Mouse (Mus musculus): Measurements from ENCODE around the gene Cep112. TPM values are rescaled to one million over a fixed set of nuclear protein-coding genes. Genes with fewer than 3 reads are reported as not detected.

Gene Cep112
- polyA plus RNA-seq, 1 experiment from 2014 or later: 12.4 TPM

- Histone ChIP-seq H3K4me3 (ENCODE audit: low read depth, low read length) (peak overlapping the region; percentile 21; the same call in 1 of the 2 replicates), H3K9ac (ENCODE audit: low read depth, low read length) (peak overlapping the region; percentile 24; the same call in 1 of the 2 replicates), H3K4me1 (replicated peaks; ENCODE audit: control insufficient read depth, insufficient read depth, low read length) (0 out of 2 replicates have a peak, but pooled peaks cover 2% of the 10 kb centered on the region)
These were observed 465.6 kb downstream of the Cep112 start for GRCm38 (mm10) chr11:108890544-108890943.

GRCm38 (mm10) chr11:108891111-108891870, 466.3 kb downstream of the Cep112 start:
- Histone ChIP-seq H3K27me3 (ENCODE audit: control insufficient read depth, insufficient read depth, low read length) (no peaks in the 10 kb centered on the region), H3K4me2 (replicated peaks; ENCODE audit: low read depth, low read length) (peak overlapping the region; percentile 47), H3K9me3 (ENCODE audit: control insufficient read depth, low read length) (no peaks in the 10 kb centered on the region), H3K4me3 (ENCODE audit: low read depth, low read length) (peak overlapping the region; percentile 21), H3K36me3 (ENCODE audit: control insufficient read depth, insufficient read depth, low read length) (no peaks in the 10 kb centered on the region), H3K27ac (ENCODE audit: low read depth, low read length) (peak overlapping the region; percentile 11), H3K9ac (ENCODE audit: low read depth, low read length) (peak overlapping the region; percentile 3; the same call in 1 of the 2 replicates), H3K4me1 (replicated peaks; ENCODE audit: control insufficient read depth, insufficient read depth, low read length) (0 out of 2 replicates have a peak, but pooled peaks cover 2% of the 10 kb centered on the region)
- DNase-seq (ENCODE audit: low spot score): peak; percentile 73
- ATAC-seq (ENCODE audit: low FRiP score): peak; percentile 95
- WGBS: 3% methylated on average over 17 of the region's 17 CpGs

More at GRCm38 (mm10) chr11:108890544-108890943, 465.6 kb downstream of the Cep112 start:
- peak; percentile 34 for ATAC-seq (ENCODE audit: low FRiP score)
- no peak for DNase-seq (ENCODE audit: low spot score)
- Histone ChIP-seq H3K9me3 (ENCODE audit: control insufficient read depth, low read length) (no peaks in the 10 kb centered on the region), H3K4me2 (replicated peaks; ENCODE audit: low read depth, low read length) (peak overlapping the region; percentile 47), H3K36me3 (ENCODE audit: control insufficient read depth, insufficient read depth, low read length) (no peaks in the 10 kb centered on the region), H3K27ac (ENCODE audit: low read depth, low read length) (no peak overlapping the region), H3K27me3 (ENCODE audit: control insufficient read depth, insufficient read depth, low read length) (no peaks in the 10 kb centered on the region)
- WGBS: 24% methylated on average over 16 of the region's 16 CpGs

DNA sequence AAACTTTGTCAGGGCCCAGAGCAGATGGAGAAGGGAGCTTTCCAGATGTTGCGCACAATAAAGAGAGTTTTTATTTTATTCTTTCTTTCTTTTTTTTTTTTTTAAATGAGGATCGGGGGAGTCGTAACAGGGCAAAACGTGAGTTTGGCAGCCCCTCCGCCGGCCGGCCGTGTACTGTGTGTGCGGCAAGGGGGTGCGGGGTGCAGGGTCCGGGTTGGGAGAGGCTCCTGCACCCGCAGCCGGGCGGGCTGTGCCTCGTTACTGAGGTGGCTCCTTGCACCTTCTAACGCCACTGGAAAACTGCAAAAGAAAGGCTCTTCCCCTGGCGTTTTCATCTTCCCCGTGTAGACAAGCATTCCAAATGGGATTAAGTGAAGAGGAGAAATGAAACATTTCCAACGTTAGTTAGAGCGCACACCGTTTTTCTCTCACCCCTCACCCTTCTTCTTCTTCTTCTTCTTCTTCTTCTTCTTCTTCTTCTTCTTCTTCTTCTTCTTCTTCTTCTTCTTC, 466.9 kb downstream of the Cep112 start:
- ATAC-seq (ENCODE audit: low FRiP score): no peak
- Histone ChIP-seq H3K4me2 (replicated peaks; ENCODE audit: low read depth, low read length) (peak overlapping the region; percentile 47), H3K27ac (ENCODE audit: low read depth, low read length) (peak overlapping the region; percentile 11; the same call in 1 of the 2 replicates), H3K4me3 (ENCODE audit: low read depth, low read length) (peak overlapping the region; percentile 21), H3K9me3 (ENCODE audit: control insufficient read depth, low read length) (no peaks in the 10 kb centered on the region), H3K27me3 (ENCODE audit: control insufficient read depth, insufficient read depth, low read length) (no peaks in the 10 kb centered on the region), H3K9ac (ENCODE audit: low read depth, low read length) (peak overlapping the region; percentile 28; the same call in 1 of the 2 replicates), H3K36me3 (ENCODE audit: control insufficient read depth, insufficient read depth, low read length) (no peaks in the 10 kb centered on the region), H3K4me1 (replicated peaks; ENCODE audit: control insufficient read depth, insufficient read depth, low read length) (0 out of 2 replicates have a peak, but pooled peaks cover 2% of the 10 kb centered on the region)
- DNase-seq (ENCODE audit: low spot score): no peak
- 4% methylated on average over 21 of the region's 21 CpGs for WGBS

DNA sequence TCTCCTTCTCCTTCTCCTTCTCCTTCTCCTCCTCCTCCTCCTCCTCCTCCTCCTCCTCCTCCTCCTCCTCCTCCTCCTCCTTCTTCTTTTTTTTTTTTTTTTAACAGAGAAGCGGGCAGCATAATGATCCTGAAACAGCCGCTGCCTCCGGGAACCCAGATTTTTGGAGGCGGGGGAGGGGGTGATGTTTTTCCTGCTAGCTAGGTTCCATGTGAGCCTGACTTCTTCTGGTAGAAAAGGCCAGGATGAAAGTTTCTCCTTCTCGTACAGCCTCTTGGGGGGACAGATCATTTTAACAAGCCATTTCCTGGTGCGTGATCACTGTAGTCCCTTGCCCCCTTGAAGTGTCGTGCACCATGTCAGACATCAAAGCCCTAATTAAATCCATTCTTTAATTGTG, 467.4 kb downstream of the Cep112 start:
- ATAC-seq (ENCODE audit: low FRiP score): no peak
- no peak for DNase-seq (ENCODE audit: low spot score)
- no peaks in the 10 kb centered on the region for H3K9me3 ChIP-seq (ENCODE audit: control insufficient read depth, low read length)
- H3K4me2 ChIP-seq (replicated peaks; ENCODE audit: low read depth, low read length): no peak overlapping the region
- 0 out of 2 replicates have a peak, but pooled peaks cover 2% of the 10 kb centered on the region for H3K4me1 ChIP-seq (replicated peaks; ENCODE audit: control insufficient read depth, insufficient read depth, low read length)
- no peaks in the 10 kb centered on the region for H3K36me3 ChIP-seq (ENCODE audit: control insufficient read depth, insufficient read depth, low read length)
- H3K9ac ChIP-seq (ENCODE audit: low read depth, low read length): no peak overlapping the region
- no peaks in the 10 kb centered on the region for H3K27me3 ChIP-seq (ENCODE audit: control insufficient read depth, insufficient read depth, low read length)
- no peak overlapping the region for H3K27ac ChIP-seq (ENCODE audit: low read depth, low read length)
- 2% methylated on average over 7 of the region's 7 CpGs for WGBS
- no peak overlapping the region for H3K4me3 ChIP-seq (ENCODE audit: low read depth, low read length)

DNA sequence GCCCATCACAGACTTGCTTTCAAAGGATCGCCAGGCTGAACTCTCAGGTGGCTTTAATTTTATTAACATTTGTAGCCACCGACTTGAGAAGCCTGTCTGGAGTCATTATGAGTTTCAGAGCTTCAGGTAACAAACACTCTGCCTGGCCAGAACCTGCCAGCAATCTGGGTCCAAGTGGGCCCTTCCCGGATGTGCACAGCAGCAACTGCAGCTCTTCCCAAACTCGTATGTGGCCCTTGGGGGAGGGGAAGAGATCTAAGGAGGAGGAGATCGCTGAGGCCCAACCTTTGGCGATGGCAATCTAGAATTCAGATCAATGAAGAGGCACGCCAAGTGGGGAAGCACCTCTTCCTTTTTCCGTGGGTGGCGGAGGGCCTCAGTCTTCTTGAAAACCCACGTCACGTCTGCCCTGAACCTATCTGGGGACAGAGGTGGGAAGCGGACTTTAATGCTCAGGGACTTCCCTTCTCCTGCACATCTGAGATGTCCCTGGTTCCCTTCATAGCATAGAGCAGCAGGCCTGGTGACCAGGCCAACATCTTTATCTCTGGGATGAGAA, 468.3 kb downstream of the Cep112 start:
- H3K4me3 ChIP-seq (ENCODE audit: low read depth, low read length): no peak overlapping the region
- DNase-seq (ENCODE audit: low spot score): no peak
- H3K9me3 ChIP-seq (ENCODE audit: control insufficient read depth, low read length): no peaks in the 10 kb centered on the region
- no peak overlapping the region for H3K9ac ChIP-seq (ENCODE audit: low read depth, low read length)
- no peak for ATAC-seq (ENCODE audit: low FRiP score)
- 43% methylated on average over 12 of the region's 12 CpGs for WGBS
- H3K27me3 ChIP-seq (ENCODE audit: control insufficient read depth, insufficient read depth, low read length): no peaks in the 10 kb centered on the region
- H3K36me3 ChIP-seq (ENCODE audit: control insufficient read depth, insufficient read depth, low read length): no peaks in the 10 kb centered on the region
- no peak overlapping the region for H3K4me2 ChIP-seq (replicated peaks; ENCODE audit: low read depth, low read length)
- H3K4me1 ChIP-seq (replicated peaks; ENCODE audit: control insufficient read depth, insufficient read depth, low read length): 0 out of 2 replicates have a peak, but pooled peaks cover 2% of the 10 kb centered on the region
- no peak overlapping the region for H3K27ac ChIP-seq (ENCODE audit: low read depth, low read length)

DNA sequence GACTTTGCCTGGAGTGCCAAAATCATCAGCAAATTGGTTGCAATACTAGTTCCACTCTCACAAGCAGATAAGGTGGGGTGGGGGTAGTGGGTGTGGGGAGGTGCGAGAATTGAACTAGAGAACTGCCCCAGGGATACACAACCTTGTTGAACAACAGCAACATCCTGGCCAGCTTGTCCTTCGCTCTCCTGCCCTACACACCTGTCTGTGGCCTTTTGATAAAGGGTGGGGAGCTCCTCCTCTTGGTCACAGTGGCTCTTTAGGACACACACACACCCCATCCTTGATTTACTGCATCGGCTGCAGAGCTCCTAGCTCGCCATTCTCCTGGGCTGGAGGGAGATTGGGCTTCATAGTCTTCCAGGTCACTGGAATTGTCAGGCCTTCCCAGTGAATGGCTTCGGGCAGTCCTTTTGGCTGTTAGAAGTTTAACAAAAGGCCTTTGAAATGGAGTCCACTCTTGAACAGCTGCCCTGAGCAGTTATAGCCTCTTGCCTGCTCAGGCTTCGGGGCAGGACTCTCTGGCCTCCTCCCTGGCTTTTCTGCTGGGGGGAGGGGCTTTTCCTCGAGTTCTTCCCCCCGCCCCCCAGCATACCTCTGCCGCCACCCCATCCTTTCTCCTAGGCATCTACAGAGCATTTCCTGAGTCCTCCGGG, 469.0 kb downstream of the Cep112 start:
- H3K4me2 ChIP-seq (replicated peaks; ENCODE audit: low read depth, low read length): no peak overlapping the region
- H3K4me1 ChIP-seq (replicated peaks; ENCODE audit: control insufficient read depth, insufficient read depth, low read length): 0 out of 2 replicates have a peak, but pooled peaks cover 2% of the 10 kb centered on the region
- no peak for ATAC-seq (ENCODE audit: low FRiP score)
- 28% methylated on average over 10 of the region's 10 CpGs for WGBS
- H3K27ac ChIP-seq (ENCODE audit: low read depth, low read length): no peak overlapping the region
- H3K9me3 ChIP-seq (ENCODE audit: control insufficient read depth, low read length): no peaks in the 10 kb centered on the region
- H3K36me3 ChIP-seq (ENCODE audit: control insufficient read depth, insufficient read depth, low read length): no peaks in the 10 kb centered on the region
- no peaks in the 10 kb centered on the region for H3K27me3 ChIP-seq (ENCODE audit: control insufficient read depth, insufficient read depth, low read length)
- no peak overlapping the region for H3K9ac ChIP-seq (ENCODE audit: low read depth, low read length)
- H3K4me3 ChIP-seq (ENCODE audit: low read depth, low read length): no peak overlapping the region
- no peak for DNase-seq (ENCODE audit: low spot score)

DNA sequence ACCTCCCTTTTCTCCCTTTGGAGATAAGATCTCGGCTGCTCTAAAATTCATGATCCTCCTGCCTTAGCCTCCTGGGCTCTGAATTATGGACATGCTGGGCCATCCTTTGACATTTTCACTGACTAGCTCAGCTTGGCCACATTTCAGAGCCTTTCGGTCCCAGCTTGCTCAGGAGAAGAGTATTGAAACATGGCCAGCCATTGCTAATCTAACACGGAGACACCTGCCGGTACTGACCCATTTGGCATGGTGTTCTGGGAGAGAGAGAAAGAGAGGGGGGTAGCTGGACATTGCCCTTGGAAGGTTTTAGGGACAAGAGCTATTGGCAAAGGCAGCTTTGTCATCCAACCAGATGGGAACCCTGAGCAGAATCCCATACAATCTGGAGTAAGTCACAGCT, 472.0 kb downstream of the Cep112 start:
- ATAC-seq (ENCODE audit: low FRiP score) (no peak), DNase-seq (ENCODE audit: low spot score) (no peak)
- 87% methylated on average over 4 of the region's 4 CpGs for WGBS
- no peak overlapping the region for H3K9ac ChIP-seq (ENCODE audit: low read depth, low read length)
- no peak overlapping the region for H3K4me3 ChIP-seq (ENCODE audit: low read depth, low read length)
- H3K9me3 ChIP-seq (ENCODE audit: control insufficient read depth, low read length): no peaks in the 10 kb centered on the region
- no peaks in the 10 kb centered on the region for H3K27me3 ChIP-seq (ENCODE audit: control insufficient read depth, insufficient read depth, low read length)
- 0 out of 2 replicates have a peak, but pooled peaks cover 2% of the 10 kb centered on the region for H3K4me1 ChIP-seq (replicated peaks; ENCODE audit: control insufficient read depth, insufficient read depth, low read length)
- no peaks in the 10 kb centered on the region for H3K36me3 ChIP-seq (ENCODE audit: control insufficient read depth, insufficient read depth, low read length)
- H3K4me2 ChIP-seq (replicated peaks; ENCODE audit: low read depth, low read length): no peak overlapping the region
- no peak overlapping the region for H3K27ac ChIP-seq (ENCODE audit: low read depth, low read length)

DNA sequence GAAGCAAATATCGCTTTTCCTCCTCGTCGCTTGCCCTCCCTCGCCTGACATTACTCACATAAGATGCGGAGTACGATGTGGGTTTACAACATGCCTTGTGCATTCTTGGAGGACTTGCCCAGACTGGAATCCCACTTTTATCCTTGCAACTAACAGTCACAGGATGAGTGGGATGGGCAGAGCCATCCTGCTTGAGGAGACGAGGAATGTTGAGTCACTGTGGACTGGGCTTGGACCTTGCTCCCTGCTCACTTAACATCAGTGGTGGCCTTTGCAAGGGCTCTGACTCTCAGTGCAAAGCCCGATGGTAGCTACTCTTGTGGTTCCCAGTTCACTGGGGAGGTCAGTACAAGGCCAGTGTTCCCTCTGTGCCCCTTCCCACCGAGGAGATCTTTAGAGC, 473.1 kb downstream of the Cep112 start:
- Histone ChIP-seq H3K27me3 (ENCODE audit: control insufficient read depth, insufficient read depth, low read length) (no peaks in the 10 kb centered on the region), H3K4me1 (replicated peaks; ENCODE audit: control insufficient read depth, insufficient read depth, low read length) (0 out of 2 replicates have a peak, but pooled peaks cover 2% of the 10 kb centered on the region)

More for the DNA sequence above, 473.1 kb downstream of the Cep112 start:
- no peak for DNase-seq (ENCODE audit: low spot score)
- H3K9me3 ChIP-seq (ENCODE audit: control insufficient read depth, low read length): no peaks in the 10 kb centered on the region
- no peaks in the 10 kb centered on the region for H3K36me3 ChIP-seq (ENCODE audit: control insufficient read depth, insufficient read depth, low read length)
- no peak overlapping the region for H3K4me3 ChIP-seq (ENCODE audit: low read depth, low read length)
- H3K4me2 ChIP-seq (replicated peaks; ENCODE audit: low read depth, low read length): no peak overlapping the region
- H3K27ac ChIP-seq (ENCODE audit: low read depth, low read length): no peak overlapping the region
- WGBS: 84% methylated on average over 9 of the region's 9 CpGs
- ATAC-seq (ENCODE audit: low FRiP score): no peak
- H3K9ac ChIP-seq (ENCODE audit: low read depth, low read length): no peak overlapping the region
